Mouse (Mus musculus): ENCODE results near the gene Zfp704. TPM values are rescaled to one million over a fixed set of nuclear protein-coding genes. Genes with fewer than 3 reads are reported as not detected.

Zfp704 gene
- polyA plus RNA-seq, 1 experiment from 2014 or later = 8.5 TPM

DNA sequence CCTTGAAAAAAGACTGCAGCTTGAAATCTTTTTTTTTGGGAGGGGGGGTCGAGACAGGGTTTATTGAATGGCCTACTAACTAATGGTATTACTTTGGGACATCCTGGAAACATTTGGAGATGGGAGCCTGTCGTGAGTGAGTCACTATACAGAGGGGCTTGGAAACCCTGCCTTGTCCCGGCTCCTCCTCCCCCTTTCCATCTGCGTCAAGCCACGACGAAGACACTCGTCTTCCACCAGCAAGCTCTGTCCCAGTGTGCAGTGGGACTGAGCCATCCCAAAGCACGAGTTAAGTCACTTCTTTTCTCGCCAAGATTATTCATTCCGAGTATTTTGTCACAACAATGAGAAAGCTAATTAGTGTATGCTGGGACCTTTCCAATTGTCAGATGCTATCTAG is 61.7 kb downstream of the Zfp704 start:
- Histone ChIP-seq H3K4me1 (replicated peaks) (peaks cover 28% of the 10 kb centered on the region), H3K9me3 (no peaks in the 10 kb centered on the region), H3K4me3 (no peak overlapping the region), H3K4me2 (no peak overlapping the region), H3K27ac (replicated peaks) (no peak overlapping the region), H3K9ac (no peak overlapping the region), H3K36me3 (no peaks in the 10 kb centered on the region), H3K27me3 (no peaks in the 10 kb centered on the region)
- WGBS = 57% methylated on average over 10 of the region's 10 CpGs
- no peak for ATAC-seq (ENCODE audit: low read depth)

DNA sequence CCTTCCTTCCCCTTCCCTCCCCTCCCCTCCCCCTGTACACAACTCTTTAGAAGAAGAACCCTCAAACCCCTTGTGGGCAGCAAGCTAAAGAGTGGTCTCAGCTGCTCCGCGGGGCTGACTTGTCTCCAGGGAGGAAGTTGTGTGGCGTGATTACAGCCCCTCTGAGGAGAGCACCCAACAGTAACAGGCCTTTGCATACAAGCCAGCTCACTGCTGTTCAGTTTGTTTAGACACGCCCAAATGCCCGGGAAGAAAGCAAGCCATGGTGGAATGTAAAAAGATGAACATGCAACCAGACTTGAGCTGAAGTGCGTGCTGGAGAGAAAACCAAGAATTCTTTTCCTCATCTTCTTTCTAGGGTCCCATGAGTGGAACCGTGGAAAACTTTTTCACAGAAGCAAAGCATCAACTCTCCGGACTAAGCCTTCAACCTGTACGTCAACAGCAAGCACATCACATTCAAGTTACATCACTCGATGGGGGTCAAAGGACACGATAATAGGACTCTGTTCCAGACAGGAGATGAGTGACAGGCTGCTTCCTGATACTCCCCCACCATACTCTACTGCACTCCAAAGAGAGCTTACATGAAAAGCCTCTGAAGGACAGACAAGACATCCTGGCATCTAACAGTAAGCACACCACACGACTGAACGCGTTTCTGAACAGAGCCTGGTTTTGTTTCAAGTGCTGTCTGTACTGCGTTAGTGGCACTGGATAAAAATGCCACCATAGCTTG is 62.8 kb downstream of the Zfp704 start:
- no peak overlapping the region for H3K4me2 ChIP-seq
- H3K4me1 ChIP-seq (replicated peaks) = peaks cover 29% of the 10 kb centered on the region
- H3K27ac ChIP-seq (replicated peaks) = peak overlapping the region; percentile 24; the same call in 1 of the 2 replicates
- H3K36me3 ChIP-seq = no peaks in the 10 kb centered on the region
- WGBS = 49% methylated on average over 15 of the region's 15 CpGs
- no peaks in the 10 kb centered on the region for H3K27me3 ChIP-seq
- no peaks in the 10 kb centered on the region for H3K9me3 ChIP-seq
- ATAC-seq (ENCODE audit: low read depth) = 0 out of 2 replicates have a peak, but pooled peaks have one; percentile 37
- H3K9ac ChIP-seq = no peak overlapping the region
- no peak overlapping the region for H3K4me3 ChIP-seq

- H3K27me3 ChIP-seq = no peaks in the 10 kb centered on the region
- H3K4me3 ChIP-seq = no peak overlapping the region
- no peak for ATAC-seq (ENCODE audit: low read depth)
- no peak overlapping the region for H3K4me2 ChIP-seq
- H3K4me1 ChIP-seq (replicated peaks) = peaks cover 29% of the 10 kb centered on the region
- H3K9ac ChIP-seq = no peak overlapping the region
- no peaks in the 10 kb centered on the region for H3K9me3 ChIP-seq
- no peak overlapping the region for H3K27ac ChIP-seq (replicated peaks)
- H3K36me3 ChIP-seq = no peaks in the 10 kb centered on the region
- WGBS = 92% methylated on average over 2 of the region's 2 CpGs
These were observed 65.5 kb downstream of the Zfp704 start for GRCm38 (mm10) chr3:9544421-9544820.

DNA sequence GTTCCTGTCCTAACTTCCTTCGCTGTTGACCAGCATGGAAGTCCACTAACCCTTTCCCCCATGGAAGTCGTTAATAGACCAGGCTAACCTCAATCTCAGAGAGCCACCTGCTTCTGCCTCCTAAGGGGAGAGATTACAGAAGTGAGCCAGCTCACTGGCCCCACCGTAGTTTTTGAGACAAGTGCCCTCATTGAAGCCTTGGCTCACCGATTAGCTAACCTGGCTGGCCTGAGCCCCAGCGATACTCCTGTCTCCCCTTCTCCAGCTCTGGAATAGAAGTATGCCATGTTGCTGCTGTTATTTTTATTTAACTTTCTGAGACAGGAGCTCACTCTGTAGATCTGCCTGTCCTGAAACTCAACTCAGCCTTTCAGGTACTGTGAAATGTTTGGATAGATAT is 66.0 kb downstream of the Zfp704 start:
- WGBS = 87% methylated on average over 5 of the region's 5 CpGs
- no peak for ATAC-seq (ENCODE audit: low read depth)
- Histone ChIP-seq H3K9ac (no peak overlapping the region), H3K36me3 (no peaks in the 10 kb centered on the region), H3K4me1 (replicated peaks) (peaks cover 29% of the 10 kb centered on the region), H3K27me3 (no peaks in the 10 kb centered on the region), H3K4me3 (no peak overlapping the region), H3K27ac (replicated peaks) (no peak overlapping the region), H3K9me3 (no peaks in the 10 kb centered on the region), H3K4me2 (no peak overlapping the region)

DNA sequence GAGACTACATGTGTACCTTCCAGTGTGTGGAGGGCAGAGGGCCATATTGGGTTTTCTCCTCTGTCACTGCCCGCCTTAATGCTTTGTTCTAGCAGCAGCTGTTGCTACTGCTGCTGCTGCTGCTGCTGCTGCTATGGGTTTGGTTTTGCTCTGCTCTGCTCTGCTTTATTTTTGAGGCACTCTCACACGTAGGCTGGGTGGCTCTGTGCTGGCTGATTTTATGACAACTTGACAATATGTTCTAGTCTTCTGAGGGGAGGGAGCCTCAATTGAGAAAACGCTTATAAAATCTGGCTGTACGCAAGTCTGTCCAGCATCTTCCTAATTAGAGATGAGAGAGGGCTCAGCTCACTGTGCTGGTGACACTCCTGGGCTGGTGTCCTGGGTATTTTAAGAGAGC is 66.4 kb downstream of the Zfp704 start:
- no peak overlapping the region for H3K4me3 ChIP-seq
- H3K27me3 ChIP-seq = no peaks in the 10 kb centered on the region
- no peak overlapping the region for H3K9ac ChIP-seq
- H3K36me3 ChIP-seq = no peaks in the 10 kb centered on the region
- no peaks in the 10 kb centered on the region for H3K9me3 ChIP-seq
- 69% methylated on average over 4 of the region's 4 CpGs for WGBS
- H3K4me1 ChIP-seq (replicated peaks) = peaks cover 29% of the 10 kb centered on the region
- no peak overlapping the region for H3K4me2 ChIP-seq
- no peak overlapping the region for H3K27ac ChIP-seq (replicated peaks)
- no peak for ATAC-seq (ENCODE audit: low read depth)

GRCm38 (mm10) chr3:9541561-9541960 is 68.3 kb downstream of the Zfp704 start:
- 93% methylated on average over 14 of the region's 14 CpGs for WGBS
- Histone ChIP-seq H3K27ac (replicated peaks) (no peak overlapping the region), H3K36me3 (no peaks in the 10 kb centered on the region), H3K4me3 (no peak overlapping the region), H3K4me1 (replicated peaks) (peaks cover 18% of the 10 kb centered on the region), H3K27me3 (no peaks in the 10 kb centered on the region), H3K9me3 (no peaks in the 10 kb centered on the region), H3K4me2 (no peak overlapping the region), H3K9ac (no peak overlapping the region)
- ATAC-seq (ENCODE audit: low read depth) = no peak

DNA sequence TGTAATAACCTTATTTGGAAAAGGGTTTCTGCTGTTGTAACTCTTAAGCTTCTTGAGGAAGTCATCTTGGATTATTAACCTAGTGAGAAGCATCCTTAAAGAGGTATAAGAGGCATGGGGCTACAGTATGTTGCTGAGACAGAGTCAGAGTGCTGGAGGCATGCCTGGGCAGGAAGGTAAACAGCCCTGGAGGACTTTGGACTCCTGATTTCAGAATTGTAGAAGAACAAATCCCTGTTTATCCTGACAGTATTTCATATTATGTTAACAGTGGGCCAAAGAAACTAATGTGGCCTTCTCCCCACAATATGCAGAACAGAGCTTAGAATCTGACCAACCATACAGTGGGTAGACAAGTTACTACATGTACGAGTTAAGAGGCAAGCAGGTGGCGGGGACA is 71.4 kb downstream of the Zfp704 start:
- peaks cover 14% of the 10 kb centered on the region for H3K4me1 ChIP-seq (replicated peaks)
- H3K9ac ChIP-seq = no peak overlapping the region
- no peaks in the 10 kb centered on the region for H3K9me3 ChIP-seq
- no peak overlapping the region for H3K4me3 ChIP-seq
- H3K4me2 ChIP-seq = no peak overlapping the region
- no peaks in the 10 kb centered on the region for H3K36me3 ChIP-seq
- H3K27me3 ChIP-seq = no peaks in the 10 kb centered on the region
- no peak for ATAC-seq (ENCODE audit: low read depth)
- no peak overlapping the region for H3K27ac ChIP-seq (replicated peaks)
- WGBS = 93% methylated on average over 2 of the region's 2 CpGs

GRCm38 (mm10) chr3:9537889-9538288 is 72.0 kb downstream of the Zfp704 start:
- H3K9me3 ChIP-seq = no peaks in the 10 kb centered on the region
- 77% methylated on average over 7 of the region's 7 CpGs for WGBS
- no peaks in the 10 kb centered on the region for H3K36me3 ChIP-seq
- no peak for ATAC-seq (ENCODE audit: low read depth)
- peaks cover 14% of the 10 kb centered on the region for H3K4me1 ChIP-seq (replicated peaks)
- no peak overlapping the region for H3K27ac ChIP-seq (replicated peaks)
- no peak overlapping the region for H3K4me2 ChIP-seq
- H3K9ac ChIP-seq = no peak overlapping the region
- H3K27me3 ChIP-seq = no peaks in the 10 kb centered on the region
- no peak overlapping the region for H3K4me3 ChIP-seq

DNA sequence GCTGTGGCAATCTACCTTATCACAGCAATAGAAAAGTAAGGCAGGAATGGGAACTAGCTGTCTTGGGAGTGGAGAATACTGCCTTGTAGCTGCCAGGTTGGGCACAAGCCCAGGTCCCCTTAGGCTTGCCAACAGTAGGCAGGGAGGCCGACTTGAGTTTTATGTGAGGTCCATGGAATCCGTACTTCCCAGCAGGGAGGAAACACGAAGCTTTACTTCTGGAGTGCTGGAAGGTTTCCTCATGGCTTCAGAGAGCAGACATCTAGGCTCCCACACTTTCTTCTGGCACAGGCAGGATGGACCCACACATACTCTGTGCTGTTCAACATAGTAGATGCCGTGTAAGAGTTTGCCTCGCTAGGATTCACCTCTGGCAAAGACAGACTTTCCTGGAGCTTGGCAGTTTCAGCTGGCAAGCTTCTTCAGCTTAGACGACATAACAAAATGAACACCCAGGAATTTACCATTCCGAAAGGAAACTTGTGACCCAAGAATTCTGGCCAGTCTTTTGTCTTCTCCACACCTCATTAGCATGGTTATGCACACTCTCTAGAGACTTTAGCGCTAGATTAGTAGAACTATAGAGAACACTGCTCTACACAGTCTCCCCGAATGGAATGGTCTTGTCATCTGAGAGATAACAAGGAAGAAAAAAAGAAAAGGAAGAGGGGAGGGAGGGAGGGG is 79.6 kb downstream of the Zfp704 start:
- no peak overlapping the region for H3K9ac ChIP-seq
- H3K27me3 ChIP-seq = no peaks in the 10 kb centered on the region
- H3K36me3 ChIP-seq = no peaks in the 10 kb centered on the region
- H3K4me3 ChIP-seq = no peak overlapping the region
- H3K9me3 ChIP-seq = 0 out of 2 replicates have a peak, but pooled peaks cover 3% of the 10 kb centered on the region
- H3K4me2 ChIP-seq = no peak overlapping the region
- no peaks in the 10 kb centered on the region for H3K4me1 ChIP-seq (replicated peaks)
- ATAC-seq (ENCODE audit: low read depth) = no peak
- WGBS = 69% methylated on average over 9 of the region's 9 CpGs
- H3K27ac ChIP-seq (replicated peaks) = no peak overlapping the region

DNA sequence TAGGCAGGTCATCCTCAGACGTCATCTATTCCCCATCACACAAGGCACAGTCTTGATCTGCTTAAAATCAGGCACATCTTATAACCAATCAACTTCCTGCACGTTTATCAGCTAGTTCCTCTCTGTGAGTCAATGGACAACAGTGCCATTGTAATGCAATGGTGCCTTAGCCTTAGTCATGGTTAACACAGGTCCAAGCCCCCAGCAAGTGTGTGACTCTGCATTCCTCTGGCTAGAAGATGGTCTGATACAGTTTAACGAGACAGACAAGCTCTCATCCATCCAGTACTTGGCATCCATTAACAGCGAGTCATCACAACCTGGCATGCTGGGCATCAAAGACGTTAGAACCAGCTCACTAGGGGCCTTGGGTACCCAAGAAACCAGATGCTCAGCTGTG is 85.5 kb downstream of the Zfp704 start:
- no peak overlapping the region for H3K4me2 ChIP-seq
- peaks cover 49% of the 10 kb centered on the region for H3K4me1 ChIP-seq (replicated peaks)
- no peaks in the 10 kb centered on the region for H3K36me3 ChIP-seq
- H3K9me3 ChIP-seq = no peaks in the 10 kb centered on the region
- H3K9ac ChIP-seq = no peak overlapping the region
- no peak for ATAC-seq (ENCODE audit: low read depth)
- WGBS = 64% methylated on average over 5 of the region's 5 CpGs
- H3K4me3 ChIP-seq = no peak overlapping the region
- no peaks in the 10 kb centered on the region for H3K27me3 ChIP-seq
- H3K27ac ChIP-seq (replicated peaks) = no peak overlapping the region

GRCm38 (mm10) chr3:9523081-9523932 is 86.6 kb downstream of the Zfp704 start:
- H3K27ac ChIP-seq (replicated peaks) = peak overlapping the region; percentile 38; the same call in 1 of the 2 replicates
- no peaks in the 10 kb centered on the region for H3K36me3 ChIP-seq
- peaks cover 55% of the 10 kb centered on the region for H3K4me1 ChIP-seq (replicated peaks)
- no peaks in the 10 kb centered on the region for H3K27me3 ChIP-seq
- no peak for ATAC-seq (ENCODE audit: low read depth)
- no peak overlapping the region for H3K9ac ChIP-seq
- WGBS = 45% methylated on average over 18 of the region's 18 CpGs
- no peak overlapping the region for H3K4me3 ChIP-seq
- H3K4me2 ChIP-seq = no peak overlapping the region
- no peaks in the 10 kb centered on the region for H3K9me3 ChIP-seq

DNA sequence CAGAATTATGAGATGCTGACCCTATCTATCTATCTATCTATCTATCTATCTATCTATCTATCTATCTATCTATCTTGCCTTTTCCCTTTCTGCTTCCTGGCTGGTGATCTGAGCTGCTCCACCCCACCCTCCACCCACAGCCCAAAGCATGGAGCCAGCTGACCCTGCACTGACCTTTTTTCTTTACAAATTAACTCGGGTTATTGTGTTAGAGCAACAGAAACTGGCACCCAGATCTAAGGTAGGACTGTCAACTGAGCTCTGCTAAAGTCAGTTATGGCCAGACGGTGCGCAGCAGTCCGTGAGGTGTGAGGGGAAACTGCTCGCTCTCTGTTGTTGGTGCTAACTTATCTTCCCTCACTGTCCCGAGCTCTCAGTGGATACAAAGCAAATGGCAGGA is 87.9 kb downstream of the Zfp704 start:
- Histone ChIP-seq H3K4me3 (no peak overlapping the region), H3K9ac (no peak overlapping the region), H3K4me2 (no peak overlapping the region), H3K4me1 (replicated peaks) (peaks cover 61% of the 10 kb centered on the region), H3K36me3 (no peaks in the 10 kb centered on the region), H3K27me3 (no peaks in the 10 kb centered on the region), H3K27ac (replicated peaks) (no peak overlapping the region), H3K9me3 (no peaks in the 10 kb centered on the region)
- ATAC-seq (ENCODE audit: low read depth) = no peak
- WGBS = 38% methylated on average over 6 of the region's 6 CpGs

All from neural tube, embryonic 13.5 days (tissue).